ENCODE assay signal across 9 mouse cellular contexts in the genomic region with DNA sequence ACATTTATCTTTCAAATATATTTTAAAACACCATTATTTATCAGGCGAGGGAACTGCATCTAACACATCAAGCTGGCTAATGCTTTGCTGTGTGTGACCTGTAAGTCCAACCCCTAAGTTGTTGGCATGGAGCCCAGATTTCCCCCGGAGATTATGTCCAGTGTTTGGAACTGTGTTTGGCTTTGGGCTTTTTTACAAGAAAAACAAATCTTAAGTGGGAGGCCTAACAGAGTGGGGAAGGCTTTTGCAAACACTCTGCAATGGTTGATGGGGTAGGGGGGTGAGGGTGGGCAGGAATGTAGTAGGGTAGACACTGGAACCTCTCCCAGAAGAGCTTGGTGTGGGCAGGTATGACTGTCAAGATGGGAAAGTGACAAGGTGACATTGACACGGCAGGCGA.
DNase-seq lines count a peak whose midpoint lies in the region; ATAC-seq and TF ChIP-seq lines count a peak whose summit lies in the region.
"Had no signal": no experiment of that assay in that cellular context is flagged by ENCODE, and none has a peak within 500 bp of the region (broad histone marks: within the 10 kb centered on the region; RNA-seq: fewer than 3 reads in every experiment).

No protein-coding gene starts in this region.

- TF ChIP-seq POLR2A in lung, adult 2 months (IDR thresholded peaks at IDR 0.05; ENCODE audit: borderline replicate concordance, extremely low read depth, low read depth, low read length): no peak

- 30% methylated on average over 4 of the region's 4 CpGs for WGBS in lung, adult 2 months
- WGBS in embryonic facial prominence, embryonic 13.5 days: 59% methylated on average over 4 of the region's 4 CpGs
- WGBS in midbrain, embryonic 12.5 days: 60% methylated on average over 4 of the region's 4 CpGs
- 63% methylated on average over 4 of the region's 4 CpGs for WGBS in liver, embryonic 11.5 days

- peak; percentile 16; the same call in 1 of the 2 replicates for ATAC-seq in embryonic facial prominence, embryonic 13.5 days (ENCODE audit: insufficient number of reproducible peaks, insufficient read depth, low FRiP score, low TSS enrichment, low read depth)
- ATAC-seq in midbrain, embryonic 12.5 days (ENCODE audit: low FRiP score, low read depth): 0 out of 2 replicates have a peak, but pooled peaks have one; percentile 47
- no peak for ATAC-seq in liver, embryonic 11.5 days (replicated peaks; ENCODE audit: low FRiP score)

- H3K36me3 ChIP-seq in embryonic facial prominence, embryonic 13.5 days: peaks cover 55% of the 10 kb centered on the region
- peaks cover 71% of the 10 kb centered on the region for H3K36me3 ChIP-seq in midbrain, embryonic 12.5 days
- no peaks in the 10 kb centered on the region for H3K36me3 ChIP-seq in liver, embryonic 11.5 days (ENCODE audit: control insufficient read depth, insufficient read depth, low read length)

- no peaks in the 10 kb centered on the region for H3K9me3 ChIP-seq in embryonic facial prominence, embryonic 13.5 days
- H3K9me3 ChIP-seq in midbrain, embryonic 12.5 days: no peaks in the 10 kb centered on the region
- H3K9me3 ChIP-seq in liver, embryonic 11.5 days (ENCODE audit: control insufficient read depth, low read length): no peaks in the 10 kb centered on the region
- H3K9me3 ChIP-seq: heart, embryonic 13.5 days had no signal

- peak; percentile 15 to 42 for DNase-seq in lung, adult 18-20 months
- DNase-seq in lung, adult 2 months: no peak
- peak; percentile 50 for DNase-seq in kidney, adult 18-20 months
- no peak for DNase-seq in natural killer cell, adult 2 months (ENCODE audit: low spot score in 2 of 2)
- DNase-seq in liver, embryonic 11.5 days (ENCODE audit: low spot score): no peak
- DNase-seq in frontal cortex, postnatal 14 days (ENCODE audit: low spot score in 2 of 2): no peak

- no peak overlapping the region for H3K4me2 ChIP-seq in embryonic facial prominence, embryonic 13.5 days
- no peak overlapping the region for H3K4me2 ChIP-seq in midbrain, embryonic 12.5 days (replicated peaks)
- no peak overlapping the region for H3K4me2 ChIP-seq in liver, embryonic 11.5 days
- H3K4me2 ChIP-seq: heart, embryonic 13.5 days had no signal

- no peak overlapping the region for H3K9ac ChIP-seq in embryonic facial prominence, embryonic 13.5 days
- H3K9ac ChIP-seq in midbrain, embryonic 12.5 days (replicated peaks): no peak overlapping the region
- no peak overlapping the region for H3K9ac ChIP-seq in liver, embryonic 11.5 days (ENCODE audit: low read depth, low read length)
- H3K9ac ChIP-seq: heart, embryonic 13.5 days had no signal

- no peak overlapping the region for H3K4me3 ChIP-seq in lung, adult 2 months (replicated peaks; ENCODE audit: extremely low read depth, low read depth, low read length)
- no peak overlapping the region for H3K4me3 ChIP-seq in embryonic facial prominence, embryonic 13.5 days
- no peak overlapping the region for H3K4me3 ChIP-seq in midbrain, embryonic 12.5 days
- H3K4me3 ChIP-seq in liver, embryonic 11.5 days (ENCODE audit: low read depth, low read length): no peak overlapping the region
- H3K4me3 ChIP-seq: heart, embryonic 13.5 days had no signal

- peak overlapping the region; percentile 45 for H3K27ac ChIP-seq in embryonic facial prominence, embryonic 13.5 days
- H3K27ac ChIP-seq in midbrain, embryonic 12.5 days (replicated peaks): 0 out of 2 replicates have a peak overlapping the region, but pooled peaks have one; percentile 30
- no peak overlapping the region for H3K27ac ChIP-seq in liver, embryonic 11.5 days (ENCODE audit: low read depth, low read length)
- H3K27ac ChIP-seq: heart, embryonic 13.5 days had no signal

- 0 out of 2 replicates have a peak, but pooled peaks cover 3% of the 10 kb centered on the region for H3K4me1 ChIP-seq in lung, adult 2 months (ENCODE audit: control insufficient read depth, insufficient read depth, low read length)
- peaks cover 15% of the 10 kb centered on the region for H3K4me1 ChIP-seq in embryonic facial prominence, embryonic 13.5 days
- H3K4me1 ChIP-seq in midbrain, embryonic 12.5 days: peaks cover 12% of the 10 kb centered on the region
- H3K4me1 ChIP-seq in liver, embryonic 11.5 days (replicated peaks; ENCODE audit: control insufficient read depth, insufficient read depth, low read length): no peaks in the 10 kb centered on the region

- H3K27me3 ChIP-seq in embryonic facial prominence, embryonic 13.5 days: no peaks in the 10 kb centered on the region
- no peaks in the 10 kb centered on the region for H3K27me3 ChIP-seq in midbrain, embryonic 12.5 days
- no peaks in the 10 kb centered on the region for H3K27me3 ChIP-seq in liver, embryonic 11.5 days (replicated peaks; ENCODE audit: control insufficient read depth, insufficient read depth, low read length)
- H3K27me3 ChIP-seq: heart, embryonic 13.5 days had no signal

- TF ChIP-seq CTCF in lung, adult 2 months (IDR thresholded peaks at IDR 0.05; ENCODE audit: insufficient read depth, low read length): no peak

Comparison
In these comparisons a context has a peak if more than half of its experiments do, and no peak if none do; other contexts are left out.
1. DNase-seq: peak in lung, adult 18-20 months (2 of 2) and kidney, adult 18-20 months (single experiment); none in lung, adult 2 months (single experiment), natural killer cell, adult 2 months (0 of 2), liver, embryonic 11.5 days (single experiment) and frontal cortex, postnatal 14 days (0 of 2).